Mouse (Mus musculus) gastrocnemius, postnatal 14 days (tissue): ENCODE measurements around the gene Crb2. TPM values are rescaled to one million over a fixed set of nuclear protein-coding genes. Genes with fewer than 3 reads are reported as not detected.
A peak's percentile ranks its signal among the peaks of the same experiment; 100 is the strongest.

ENCODE experiments used
- DNase-seq: peaks from one replicate; pipeline ENCODE4 v3.0.0; 2021; ENCODE audit warnings: mixed read lengths
- intact Hi-C: fragments of 180-260 bp; cut with DNase I; formaldehyde crosslinking; loops from one replicate; pipeline ENCODE4 v1.15.1; 2025; ENCODE audit warnings: low total_unique reads
- long read RNA-seq, 2 experiments: library from polyadenylated mRNA; stranded (forward); transcript quantifications; one replicate each; pipeline ENCODE4 v2.0.0; 2021
- total RNA-seq, 2 experiments: library from RNA; stranded (reverse); gene quantifications; 2 replicates each; pipeline ENCODE4 v1.2.3; 2021

Gene Crb2
- total RNA-seq = under 1 TPM; 0.11 to 0.12 TPM
- long read RNA-seq, experiment 1 = 0 reads
- long read RNA-seq, experiment 2 = 0 reads

- intact Hi-C loops = no loop called here
- DNase-seq = no peak
Measured at GRCm38 (mm10) chr2:37776016-37776415, at the start of gene Crb2. Gene Crb2 (plus strand): TSS chr2:37776249.

- DNase-seq = no peak
Measured at GRCm38 (mm10) chr2:37731241-37731801, 44.7 kb upstream of the Crb2 start.

GRCm38 (mm10) chr2:37734979-37735806, 40.9 kb upstream of the Crb2 start:
- intact Hi-C loops = no loop called here

More at GRCm38 (mm10) chr2:37731241-37731801, 44.7 kb upstream of the Crb2 start:
- intact Hi-C loops = no loop called here

GRCm38 (mm10) chr2:37735807-37736188, 40.3 kb upstream of the Crb2 start:
- DNase-seq = no peak
- intact Hi-C loops = no loop called here

More at GRCm38 (mm10) chr2:37734979-37735806, 40.9 kb upstream of the Crb2 start:
- DNase-seq = peak; percentile 34

- DNase-seq = peak; percentile 46
- intact Hi-C loops = loop anchor here (5.0 kb wide), 1 partner anchor 35 kb away; no protein-coding TSS in a partner anchor
Measured at GRCm38 (mm10) chr2:37741806-37742554, 34.1 kb upstream of the Crb2 start.

GRCm38 (mm10) chr2:37744773-37745395, 31.2 kb upstream of the Crb2 start:
- no peak for DNase-seq
- intact Hi-C loops = loop anchor here (5.0 kb wide), 1 partner anchor 38 kb away; no protein-coding TSS in a partner anchor

- intact Hi-C loops = no loop called here
- no peak for DNase-seq
Measured at GRCm38 (mm10) chr2:37746293-37747049, 29.6 kb upstream of the Crb2 start.

GRCm38 (mm10) chr2:37747909-37748308, 28.1 kb upstream of the Crb2 start:
- intact Hi-C loops = no loop called here
- DNase-seq = peak; percentile 51

- DNase-seq = peak; percentile 76
- intact Hi-C loops = no loop called here
Measured at GRCm38 (mm10) chr2:37748442-37749066, 27.5 kb upstream of the Crb2 start.

- DNase-seq = no peak
- intact Hi-C loops = no loop called here
Measured at GRCm38 (mm10) chr2:37749323-37749722, 26.7 kb upstream of the Crb2 start.

GRCm38 (mm10) chr2:37751114-37751513, 24.9 kb upstream of the Crb2 start:
- intact Hi-C loops = no loop called here

GRCm38 (mm10) chr2:37756220-37756930, 19.7 kb upstream of the Crb2 start:
- intact Hi-C loops = loop anchor here (5.0 kb wide), 1 partner anchor 49 kb away; no protein-coding TSS in a partner anchor
- no peak for DNase-seq

More at GRCm38 (mm10) chr2:37751114-37751513, 24.9 kb upstream of the Crb2 start:
- DNase-seq = no peak

GRCm38 (mm10) chr2:37757016-37757415, 19.0 kb upstream of the Crb2 start:
- DNase-seq = no peak
- intact Hi-C loops = loop anchor here (5.0 kb wide), 1 partner anchor 50 kb away; no protein-coding TSS in a partner anchor

GRCm38 (mm10) chr2:37757784-37758183, 18.3 kb upstream of the Crb2 start:
- intact Hi-C loops = loop anchor here (5.0 kb wide), 1 partner anchor 50 kb away; no protein-coding TSS in a partner anchor
- DNase-seq = no peak

- DNase-seq = no peak
- intact Hi-C loops = loop anchor here (5.0 kb wide), 1 partner anchor 51 kb away; no protein-coding TSS in a partner anchor
Measured at GRCm38 (mm10) chr2:37758343-37759015, 17.6 kb upstream of the Crb2 start.

GRCm38 (mm10) chr2:37760633-37761032, 15.4 kb upstream of the Crb2 start:
- DNase-seq = no peak
- intact Hi-C loops = loop anchor here (10.0 kb wide), 1 partner anchor 186 kb away; no protein-coding TSS in a partner anchor

GRCm38 (mm10) chr2:37763638-37764037, 12.4 kb upstream of the Crb2 start:
- no peak for DNase-seq
- intact Hi-C loops = loop anchor here (10.0 kb wide), 1 partner anchor 189 kb away; no protein-coding TSS in a partner anchor
